8 mouse cellular contexts compared by ENCODE assay signal in the genomic region with DNA sequence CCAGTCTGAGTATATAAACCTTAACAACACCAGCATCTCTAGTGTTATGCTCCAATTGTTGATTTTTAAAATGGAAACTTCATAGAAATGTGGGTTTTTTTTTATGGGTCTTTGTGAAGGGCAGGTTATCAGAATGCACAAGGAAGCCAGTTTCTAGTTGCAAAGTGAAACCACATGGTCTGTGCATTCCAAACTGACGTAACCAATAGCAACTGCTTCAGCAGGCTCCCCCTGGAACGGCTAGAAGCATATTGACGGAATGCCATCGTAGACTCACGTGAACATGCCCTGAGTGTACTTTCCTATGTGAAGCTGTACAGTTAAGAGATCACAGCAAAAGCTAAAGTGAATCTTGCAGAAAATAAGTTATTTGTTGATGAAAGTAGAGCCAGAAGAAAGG.
DNase-seq lines count a peak whose midpoint lies in the region; ATAC-seq lines count a peak whose summit lies in the region.

No protein-coding gene starts in this region.

- 19% methylated on average over 5 of the region's 5 CpGs for WGBS in liver, embryonic 16.5 days (ENCODE audit: insufficient replicate concordance)
- 41% methylated on average over 5 of the region's 5 CpGs for WGBS in forebrain, embryonic 10.5 days
- 1% methylated on average over 5 of the region's 5 CpGs for WGBS in limb, embryonic 11.5 days

- H3K27ac ChIP-seq in liver, embryonic 16.5 days (ENCODE audit: low read length): no peak overlapping the region
- H3K27ac ChIP-seq in forebrain, embryonic 10.5 days: peak overlapping the region; percentile 65
- peak overlapping the region; percentile 72; the same call in 1 of the 2 replicates for H3K27ac ChIP-seq in limb, embryonic 11.5 days (replicated peaks; ENCODE audit: low read depth, low read length)

- no peak overlapping the region for H3K9ac ChIP-seq in liver, embryonic 16.5 days (ENCODE audit: low read depth, low read length)
- H3K9ac ChIP-seq in limb, embryonic 11.5 days (ENCODE audit: low read length): no peak overlapping the region

- no peaks in the 10 kb centered on the region for H3K36me3 ChIP-seq in liver, embryonic 16.5 days (ENCODE audit: control insufficient read depth, insufficient read depth)
- 0 out of 2 replicates have a peak, but pooled peaks cover 3% of the 10 kb centered on the region for H3K36me3 ChIP-seq in forebrain, embryonic 10.5 days (replicated peaks)
- H3K36me3 ChIP-seq in limb, embryonic 11.5 days (ENCODE audit: control insufficient read depth, insufficient read depth, low read length): no peaks in the 10 kb centered on the region
- no peaks in the 10 kb centered on the region for H3K36me3 ChIP-seq in splenic B cell, adult 2 months (ENCODE audit: control insufficient read depth, insufficient read depth, low read length, poor library complexity, severe bottlenecking)

- no peak for ATAC-seq in liver, embryonic 16.5 days (ENCODE audit: low read depth)
- ATAC-seq in limb, embryonic 11.5 days (ENCODE audit: insufficient number of reproducible peaks, low FRiP score, low TSS enrichment, low read depth): peak; percentile 95

- H3K27me3 ChIP-seq in liver, embryonic 16.5 days (ENCODE audit: control insufficient read depth, insufficient read depth, low read depth, low read length): no peaks in the 10 kb centered on the region
- H3K27me3 ChIP-seq in forebrain, embryonic 10.5 days (ENCODE audit: poor library complexity, severe bottlenecking): no peaks in the 10 kb centered on the region
- H3K27me3 ChIP-seq in limb, embryonic 11.5 days (ENCODE audit: control insufficient read depth, insufficient read depth, low read length): no peaks in the 10 kb centered on the region
- H3K27me3 ChIP-seq in splenic B cell, adult 2 months (ENCODE audit: control insufficient read depth, insufficient read depth, low read length, poor library complexity, severe bottlenecking): no peaks in the 10 kb centered on the region

- peak overlapping the region; percentile 24 for H3K4me2 ChIP-seq in liver, embryonic 16.5 days (ENCODE audit: low read depth, low read length)
- no peak overlapping the region for H3K4me2 ChIP-seq in limb, embryonic 11.5 days (ENCODE audit: low read depth, severe bottlenecking)

- no peak overlapping the region for H3K4me3 ChIP-seq in liver, embryonic 16.5 days (ENCODE audit: low read depth, low read length)
- H3K4me3 ChIP-seq in forebrain, embryonic 10.5 days: no peak overlapping the region
- no peak overlapping the region for H3K4me3 ChIP-seq in limb, embryonic 11.5 days (ENCODE audit: low read depth, low read length)

- no peaks in the 10 kb centered on the region for H3K9me3 ChIP-seq in liver, embryonic 16.5 days (replicated peaks; ENCODE audit: control insufficient read depth, low read length)
- H3K9me3 ChIP-seq in forebrain, embryonic 10.5 days: no peaks in the 10 kb centered on the region
- no peaks in the 10 kb centered on the region for H3K9me3 ChIP-seq in limb, embryonic 11.5 days (ENCODE audit: control insufficient read depth, low read length)

- no peaks in the 10 kb centered on the region for H3K4me1 ChIP-seq in liver, embryonic 16.5 days (ENCODE audit: control insufficient read depth, low read depth, low read length)
- peaks cover 7% of the 10 kb centered on the region for H3K4me1 ChIP-seq in forebrain, embryonic 10.5 days
- peaks cover 2% of the 10 kb centered on the region; the same call in 1 of the 2 replicates for H3K4me1 ChIP-seq in limb, embryonic 11.5 days (ENCODE audit: control insufficient read depth, insufficient read depth, low read length)

- no peak for DNase-seq in liver
- DNase-seq in forebrain, embryonic 10.5 days (ENCODE audit: extremely low spot score, low spot score): peak; percentile 36
- peak; percentile 75 for DNase-seq in limb, embryonic 11.5 days (ENCODE audit: low spot score)
- DNase-seq in splenic B cell, adult 2 months (ENCODE audit: low read depth, low spot score): peak; percentile 2
- DNase-seq in urinary bladder, adult 18-20 months (ENCODE audit: low spot score in 2 of 2): no peak
- DNase-seq in cerebellum, adult 11 months: no peak
- no peak for DNase-seq in urinary bladder, adult 2 months (ENCODE audit: low spot score)

Comparison
In these comparisons a context has a peak if more than half of its experiments do, and no peak if none do; other contexts are left out.
1. DNase-seq: peak in forebrain, embryonic 10.5 days (single experiment), limb, embryonic 11.5 days (single experiment) and splenic B cell, adult 2 months (single experiment); none in liver (single experiment), urinary bladder, adult 18-20 months (0 of 2), cerebellum, adult 11 months (single experiment) and urinary bladder, adult 2 months (single experiment).